In genomic region chr6:56703931-56704900, GRCm38 (mm10) we compare ENCODE assay signal across 7 mouse cellular contexts. TPM values are rescaled to one million over a fixed set of nuclear protein-coding genes. Genes with fewer than 3 reads are reported as not detected.
A peak's percentile ranks its signal among the peaks of the same experiment; 100 is the strongest.
DNase-seq lines count a peak whose midpoint lies in the region; ATAC-seq and TF ChIP-seq lines count a peak whose summit lies in the region.

Gene Lsm5, minus strand, starts transcription at chr6:56704710.

- no peaks in the 10 kb centered on the region for H3K36me3 ChIP-seq in intestine, postnatal 0 days (ENCODE audit: control insufficient read depth, insufficient read depth)
- no peaks in the 10 kb centered on the region for H3K36me3 ChIP-seq in midbrain, embryonic 12.5 days
- peaks cover 3% of the 10 kb centered on the region; the same call in 1 of the 2 replicates for H3K36me3 ChIP-seq in small intestine, adult 2 months (ENCODE audit: control insufficient read depth, insufficient read depth, low read length)

- peak within 1 kb of the TSS; percentile 75 for H3K4me3 ChIP-seq in intestine, postnatal 0 days (ENCODE audit: low read depth, low read length)
- H3K4me3 ChIP-seq in midbrain, embryonic 12.5 days = peak within 1 kb of the TSS; percentile 96
- H3K4me3 ChIP-seq in small intestine, adult 2 months (ENCODE audit: low read depth, low read length) = peak within 1 kb of the TSS; percentile 100

- H3K4me1 ChIP-seq in intestine, postnatal 0 days (replicated peaks; ENCODE audit: control insufficient read depth, insufficient read depth, low read length) = 0 out of 2 replicates have a peak, but pooled peaks cover 3% of the 10 kb centered on the region
- H3K4me1 ChIP-seq in midbrain, embryonic 12.5 days = peaks cover 6% of the 10 kb centered on the region
- H3K4me1 ChIP-seq in small intestine, adult 2 months (ENCODE audit: control insufficient read depth, insufficient read depth, insufficient read length, low read length) = peaks cover 3% of the 10 kb centered on the region; the same call in 1 of the 2 replicates

- H3K27me3 ChIP-seq in intestine, postnatal 0 days (replicated peaks; ENCODE audit: control insufficient read depth, insufficient read depth, low read length) = no peaks in the 10 kb centered on the region
- H3K27me3 ChIP-seq in midbrain, embryonic 12.5 days = no peaks in the 10 kb centered on the region
- H3K27me3 ChIP-seq in small intestine, adult 2 months (ENCODE audit: control insufficient read depth, insufficient read depth, low read length) = no peaks in the 10 kb centered on the region

- no peak for TF ChIP-seq POLR2A in small intestine, adult 2 months (IDR thresholded peaks at IDR 0.05; ENCODE audit: low read depth, low read length)

- DNase-seq in adrenal gland, adult 8-10 months = peak; percentile 73
- peak; percentile 88 for DNase-seq in embryo, embryonic 9.5 days (ENCODE audit: extremely low spot score)
- peak; percentile 46 to 78 for DNase-seq in gastrocnemius, postnatal 4 days (ENCODE audit: low spot score in 2 of 2)
- DNase-seq in left cerebral cortex, postnatal 4 days = peak; percentile 78

- under 1% methylated on average over 46 of the region's 46 CpGs for WGBS in intestine, postnatal 0 days
- under 1% methylated on average over 46 of the region's 46 CpGs for WGBS in midbrain, embryonic 12.5 days
- WGBS in small intestine, adult 2 months = under 1% methylated on average over 46 of the region's 46 CpGs

- 0 out of 2 replicates have a peak, but pooled peaks have one; percentile 15 for TF ChIP-seq CTCF in intestine, postnatal 0 days (IDR thresholded peaks at IDR 0.05; ENCODE audit: low read depth)
- TF ChIP-seq CTCF in small intestine, adult 2 months (IDR thresholded peaks at IDR 0.05; ENCODE audit: extremely low read depth, insufficient read length, insufficient replicate concordance, low read depth, low read length) = no peak

- peak within 1 kb of the TSS; percentile 55 for H3K9ac ChIP-seq in intestine, postnatal 0 days (ENCODE audit: low read depth, low read length)
- H3K9ac ChIP-seq in midbrain, embryonic 12.5 days (replicated peaks) = peak within 1 kb of the TSS; percentile 69

- H3K4me2 ChIP-seq in intestine, postnatal 0 days (replicated peaks; ENCODE audit: low read depth) = peak within 1 kb of the TSS; percentile 68
- H3K4me2 ChIP-seq in midbrain, embryonic 12.5 days (replicated peaks) = peak within 1 kb of the TSS; percentile 87

- intact Hi-C loops in left cerebral cortex, postnatal 4 days (cut with DNase I) = no loop called here

- no peaks in the 10 kb centered on the region for H3K9me3 ChIP-seq in intestine, postnatal 0 days (ENCODE audit: control insufficient read depth)
- no peaks in the 10 kb centered on the region for H3K9me3 ChIP-seq in midbrain, embryonic 12.5 days

- peak; percentile 85 for ATAC-seq in intestine, postnatal 0 days
- ATAC-seq in midbrain, embryonic 12.5 days (ENCODE audit: low FRiP score, low read depth) = peak; percentile 91

- no peak within 1 kb of the TSS for H3K27ac ChIP-seq in intestine, postnatal 0 days (ENCODE audit: low read depth, low read length)
- H3K27ac ChIP-seq in midbrain, embryonic 12.5 days (replicated peaks) = peak within 1 kb of the TSS; percentile 58; the same call in 1 of the 2 replicates
- H3K27ac ChIP-seq in small intestine, adult 2 months (ENCODE audit: insufficient read depth, low read depth, low read length) = no peak within 1 kb of the TSS

RNA-seq across cellular contexts. Expression of gene Lsm5, which starts in this region (rescaled TPM):
- 10 to 100 TPM; 20.1 to 25.2 (median 23.4) TPM for total RNA-seq in adrenal gland, adult 8-10 months (2022)
- total RNA-seq in gastrocnemius, postnatal 4 days (2021) = 10 to 100 TPM; 36.0 to 42.8 TPM
- polyA plus RNA-seq in intestine, postnatal 0 days (2015; fragmentation: Nextera tagmentation; extraction: Ambion mirVana) = 84.9 TPM in 2 replicates
- 10 to 100 TPM; 32.4 to 43.2 TPM for total RNA-seq in left cerebral cortex, postnatal 4 days (2021)
- 169 and 186 TPM in 2 replicates for polyA plus RNA-seq in midbrain, embryonic 12.5 days (2016; fragmentation: Nextera tagmentation; extraction: Ambion mirVana)
- not detected in 2 replicates for polyA plus RNA-seq in small intestine, adult 2 months (2012; rRNA removed)

Comparison
In these comparisons a context has a peak if more than half of its experiments do, and no peak if none do; other contexts are left out.
1. RNA of gene Lsm5 (polyA plus RNA-seq): 169 to 186 TPM in midbrain, embryonic 12.5 days and 84.9 TPM in intestine, postnatal 0 days; not detected in small intestine, adult 2 months; every median in the first group is over 10 times any median in the second.
2. Peak in every context shown above with its lines, with median percentiles within 50 percentile points of each other: DNase-seq and H3K4me3 ChIP-seq.